Mouse (Mus musculus): ENCODE measurements at regions not wholly inside any gene's neighbourhood (a gene's known extent, or its start where the extent isn't known, plus 50 kb on each side); places are given as distances from the start of the nearest gene placed in this dataset.

DNA sequence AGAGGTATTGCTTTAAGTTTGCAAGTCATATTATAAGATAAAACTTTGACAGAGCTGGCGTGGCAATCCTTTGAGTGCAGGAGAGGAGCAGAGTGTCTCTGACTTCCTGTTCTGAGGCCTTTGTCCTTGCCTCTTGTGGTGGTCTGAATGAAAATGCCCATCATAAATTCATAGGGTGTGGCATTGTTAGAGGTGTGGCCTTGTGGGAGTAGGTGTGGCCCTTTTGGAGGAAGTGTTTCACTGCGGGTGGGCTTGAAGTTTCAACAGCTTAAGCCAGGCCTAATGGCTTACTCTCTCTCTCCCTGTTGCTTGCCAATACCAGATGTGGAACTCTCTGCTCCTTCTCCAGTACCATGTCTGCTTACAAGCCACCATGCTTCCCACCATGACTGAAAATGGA is 75.4 kb upstream of the Arrdc4 start:
- TF ChIP-seq ZC3H11A (IDR thresholded peaks at IDR 0.05; ENCODE audit: low read depth, low read length) (no peak), POLR2A (IDR thresholded peaks at IDR 0.05; ENCODE audit: control insufficient read depth in 1 of 2, insufficient read depth in 1 of 2, low read depth in 1 of 2, low read length in 2 of 2, poor library complexity in 1 of 2) (no peak), USF2 (IDR thresholded peaks at IDR 0.05; ENCODE audit: borderline replicate concordance in 1 of 2, insufficient read depth in 1 of 2, low read depth in 1 of 2, low read length in 2 of 2) (no peak), JUND (IDR thresholded peaks at IDR 0.05; ENCODE audit: low read depth, low read length) (no peak)

All from MEL (cell line).